Mouse (Mus musculus): ENCODE results near the gene Sh2d1a. TPM values are rescaled to one million over a fixed set of nuclear protein-coding genes. Genes with fewer than 3 reads are reported as not detected.

The Sh2d1a gene
- total and polyA plus RNA-seq, 2 experiments from 2014 or later: 7.8 TPM; not detected in 1

DNA sequence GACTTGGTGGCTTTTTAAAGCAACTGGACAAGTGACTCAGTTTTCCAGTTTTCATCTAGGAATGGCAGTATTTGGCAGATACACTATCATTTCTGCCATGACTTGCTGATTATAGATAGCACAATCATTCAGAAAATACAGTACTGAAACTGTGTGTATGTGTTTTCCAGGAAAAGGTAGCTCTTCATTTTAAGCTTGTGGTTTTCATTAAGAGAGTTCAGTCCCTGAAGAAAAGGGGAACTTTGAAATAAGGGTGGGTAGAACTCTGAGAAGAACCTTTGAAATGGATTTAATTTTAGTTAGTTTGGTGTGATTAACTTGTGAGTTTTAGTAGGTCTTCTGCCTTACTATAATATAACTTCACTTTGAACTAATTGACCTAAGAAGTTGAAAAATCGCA, 42.8 kb downstream of the Sh2d1a start:
- Histone ChIP-seq H3K27me3 (ENCODE audit: insufficient read depth, low read length) (no peaks in the 10 kb centered on the region), H3K4me2 (ENCODE audit: low read depth, low read length, poor library complexity, severe bottlenecking) (no peak overlapping the region), H3K9me3 (ENCODE audit: low read length) (no peaks in the 10 kb centered on the region), H3K36me3 (ENCODE audit: insufficient read depth, low read length) (no peaks in the 10 kb centered on the region), H3K9ac (replicated peaks; ENCODE audit: low read length, poor library complexity, severe bottlenecking) (no peak overlapping the region), H3K27ac (ENCODE audit: low read depth, low read length) (no peak overlapping the region), H3K4me1 (ENCODE audit: insufficient read depth, low read length) (no peaks in the 10 kb centered on the region), H3K4me3 (ENCODE audit: low read depth, low read length) (no peak overlapping the region)
- ATAC-seq (ENCODE audit: low FRiP score) (no peak), DNase-seq (ENCODE audit: low spot score) (no peak)
- TF ChIP-seq CTCF (IDR thresholded peaks at IDR 0.05): no peak
- 94% methylated on average over 1 of the region's 1 CpGs for WGBS

DNA sequence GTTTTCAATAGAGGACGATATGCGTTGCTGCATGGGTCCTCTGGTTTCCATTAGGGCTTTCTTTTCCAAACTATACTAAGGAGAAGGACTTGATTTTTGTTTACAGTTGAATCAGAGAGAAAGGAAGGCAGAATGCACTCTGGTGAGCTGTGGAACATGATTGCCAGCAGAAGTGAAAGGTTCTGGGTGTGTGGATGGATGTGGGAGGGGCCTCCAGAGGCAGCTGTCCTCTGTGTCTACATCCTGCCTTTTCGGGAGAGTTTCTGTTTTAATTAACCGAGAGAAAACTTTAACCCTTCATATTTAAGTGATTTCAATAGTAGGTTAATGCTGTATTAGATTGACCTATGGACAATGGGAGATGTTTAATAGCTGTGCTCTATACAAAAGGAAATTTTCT, 46.3 kb downstream of the Sh2d1a start:
- H3K4me1 ChIP-seq (ENCODE audit: insufficient read depth, low read length): no peaks in the 10 kb centered on the region
- DNase-seq (ENCODE audit: low spot score) (no peak), ATAC-seq (ENCODE audit: low FRiP score) (no peak)
- H3K27me3 ChIP-seq (ENCODE audit: insufficient read depth, low read length): no peaks in the 10 kb centered on the region
- no peak for TF ChIP-seq CTCF (IDR thresholded peaks at IDR 0.05)
- no peaks in the 10 kb centered on the region for H3K36me3 ChIP-seq (ENCODE audit: insufficient read depth, low read length)
- H3K27ac ChIP-seq (ENCODE audit: low read depth, low read length): no peak overlapping the region
- H3K4me3 ChIP-seq (ENCODE audit: low read depth, low read length): no peak overlapping the region
- 74% methylated on average over 4 of the region's 4 CpGs for WGBS
- H3K9ac ChIP-seq (replicated peaks; ENCODE audit: low read length, poor library complexity, severe bottlenecking): no peak overlapping the region
- H3K9me3 ChIP-seq (ENCODE audit: low read length): no peaks in the 10 kb centered on the region
- H3K4me2 ChIP-seq (ENCODE audit: low read depth, low read length, poor library complexity, severe bottlenecking): no peak overlapping the region

DNA sequence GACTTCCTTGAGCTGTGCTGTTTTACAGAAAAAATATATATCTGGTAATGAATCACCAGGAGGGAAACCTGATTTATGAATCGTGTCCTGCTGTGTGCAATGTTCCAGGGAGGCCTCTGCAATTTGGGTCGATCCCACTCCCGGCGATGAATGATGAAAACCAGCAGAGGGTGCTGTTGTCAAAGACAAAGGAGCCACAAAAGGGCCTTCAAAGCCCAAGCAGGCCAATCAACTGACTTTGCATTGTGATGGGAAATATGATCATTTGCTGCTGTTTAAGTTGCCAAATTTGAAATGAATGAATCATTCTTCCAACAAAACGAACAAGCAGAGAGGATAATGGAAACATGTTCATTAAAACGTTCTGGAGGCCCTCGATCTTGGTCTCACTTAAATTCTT, 55.0 kb downstream of the Sh2d1a start:
- no peak overlapping the region for H3K4me2 ChIP-seq (ENCODE audit: low read depth, low read length, poor library complexity, severe bottlenecking)
- H3K9ac ChIP-seq (replicated peaks; ENCODE audit: low read length, poor library complexity, severe bottlenecking): no peak overlapping the region
- no peaks in the 10 kb centered on the region for H3K4me1 ChIP-seq (ENCODE audit: insufficient read depth, low read length)
- H3K9me3 ChIP-seq (ENCODE audit: low read length): no peaks in the 10 kb centered on the region
- TF ChIP-seq CTCF (IDR thresholded peaks at IDR 0.05): peak; percentile 79
- no peak overlapping the region for H3K4me3 ChIP-seq (ENCODE audit: low read depth, low read length)
- H3K27me3 ChIP-seq (ENCODE audit: insufficient read depth, low read length): no peaks in the 10 kb centered on the region
- WGBS: 21% methylated on average over 7 of the region's 7 CpGs
- DNase-seq (ENCODE audit: low spot score) (peak; percentile 63), ATAC-seq (ENCODE audit: low FRiP score) (no peak)
- H3K36me3 ChIP-seq (ENCODE audit: insufficient read depth, low read length): no peaks in the 10 kb centered on the region
- H3K27ac ChIP-seq (ENCODE audit: low read depth, low read length): no peak overlapping the region

DNA sequence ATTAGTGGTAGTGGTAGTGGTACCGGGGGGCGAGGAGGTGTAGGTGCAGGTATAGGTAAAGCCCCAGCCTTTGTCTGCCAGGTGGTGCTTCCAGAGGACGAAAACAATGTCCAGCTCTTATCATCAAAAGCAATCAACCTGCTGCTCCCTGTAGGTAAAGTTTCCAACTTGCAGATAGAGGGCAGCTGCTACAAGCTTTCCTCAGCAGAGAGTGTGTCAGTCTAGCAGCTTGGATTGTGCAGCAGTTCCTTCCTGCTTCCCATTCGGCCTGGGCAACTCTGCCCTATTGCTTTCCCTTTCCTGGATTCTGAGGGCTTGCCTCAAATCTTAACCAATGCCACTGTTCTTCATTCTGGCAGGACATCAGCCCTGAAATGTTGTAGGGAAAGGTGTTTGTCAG, 56.4 kb downstream of the Sh2d1a start:
- Histone ChIP-seq H3K9ac (replicated peaks; ENCODE audit: low read length, poor library complexity, severe bottlenecking) (no peak overlapping the region), H3K27ac (ENCODE audit: low read depth, low read length) (no peak overlapping the region), H3K27me3 (ENCODE audit: insufficient read depth, low read length) (no peaks in the 10 kb centered on the region), H3K4me1 (ENCODE audit: insufficient read depth, low read length) (no peaks in the 10 kb centered on the region), H3K4me3 (ENCODE audit: low read depth, low read length) (no peak overlapping the region), H3K36me3 (ENCODE audit: insufficient read depth, low read length) (no peaks in the 10 kb centered on the region), H3K4me2 (ENCODE audit: low read depth, low read length, poor library complexity, severe bottlenecking) (no peak overlapping the region), H3K9me3 (ENCODE audit: low read length) (no peaks in the 10 kb centered on the region)
- ATAC-seq (ENCODE audit: low FRiP score): no peak
- DNase-seq (ENCODE audit: low spot score): no peak
- 76% methylated on average over 4 of the region's 4 CpGs for WGBS
- TF ChIP-seq CTCF (IDR thresholded peaks at IDR 0.05): peak; percentile 50

Other genes with a start within 250 kb of the Sh2d1a start
- gene Tex13c2, start 12.8 kb upstream of the Sh2d1a start, total RNA-seq (2014; rRNA removed): not detected in 2 replicates
- 0.25 TPM in 1 of 2 replicates, not detected in the other for gene Tex13c2, start 12.8 kb upstream of the Sh2d1a start, polyA plus RNA-seq (2015; fragmentation: Nextera tagmentation; extraction: Ambion mirVana)

Measured in midbrain, postnatal 0 days (tissue).